Mouse (Mus musculus) stomach, embryonic 14.5 days (tissue): ENCODE results near the gene Mustn1. TPM values are rescaled to one million over a fixed set of nuclear protein-coding genes. Genes with fewer than 3 reads are reported as not detected.
A peak's percentile ranks its signal among the peaks of the same experiment; 100 is the strongest.

Source experiments
- ATAC-seq: fragments of 200-750 bp; cut with Nextera tagmentation; 2 replicates; pipeline ENCODE4 v1.8.0; 2017; ENCODE audit warnings: low read depth, moderate TSS enrichment; ENCODE audit not compliant: insufficient number of reproducible peaks, insufficient read depth, low FRiP score
- H3K27ac ChIP-seq: fragments of 300-500 bp; sonication (generic); 2 replicates; pipeline ENCODE4 v1.5.1; 2014; ENCODE audit warnings: mild to moderate bottlenecking, low read length, moderate library complexity, mixed read lengths
- H3K27me3 ChIP-seq: fragments of 300-500 bp; sonication (generic); 2 replicates; pipeline ENCODE4 v1.6.1; 2014; ENCODE audit warnings: low read length, control low read depth, mixed read lengths; ENCODE audit not compliant: control insufficient read depth, insufficient read depth
- H3K36me3 ChIP-seq: fragments of 300-500 bp; sonication (generic); 2 replicates; pipeline ENCODE4 v1.6.1; 2014; ENCODE audit warnings: mild to moderate bottlenecking, control low read depth, low read length, moderate library complexity, mixed read lengths; ENCODE audit not compliant: control insufficient read depth, insufficient read depth
- H3K4me1 ChIP-seq: fragments of 300-500 bp; sonication (generic); 2 replicates; pipeline ENCODE4 v1.6.1; 2014; ENCODE audit warnings: low read length, control low read depth, mixed read lengths; ENCODE audit not compliant: control insufficient read depth, insufficient read depth
- H3K4me2 ChIP-seq: fragments of 300-500 bp; sonication (generic); replicated peaks from 2 replicates; pipeline ENCODE4 v1.6.1; 2014; ENCODE audit warnings: low read depth, low read length, control low read depth
- H3K4me3 ChIP-seq: fragments of 300-500 bp; sonication (generic); 2 replicates; pipeline ENCODE4 v1.5.1; 2014; ENCODE audit warnings: low read depth, low read length, control low read depth
- H3K9ac ChIP-seq: fragments of 300-500 bp; sonication (generic); replicated peaks from 2 replicates; pipeline ENCODE4 v1.6.1; 2014; ENCODE audit warnings: low read depth, mild to moderate bottlenecking, control low read depth, low read length, moderate library complexity, mixed read lengths
- H3K9me3 ChIP-seq: fragments of 300-500 bp; sonication (generic); 2 replicates; pipeline ENCODE4 v1.6.1; 2016; ENCODE audit warnings: low read depth, low read length, control low read depth; ENCODE audit not compliant: control insufficient read depth
- WGBS: fragments of 180-500 bp; shearing (Covaris S2); extraction: QIAGEN DNeasy Blood & Tissue Kit; methylation state at CpG from one replicate; pipeline ENCODE4 v1.1.7; 2014; 5-methylcytosine and 5-hydroxymethylcytosine counted together
- polyA plus RNA-seq: library from polyadenylated mRNA; unstranded; fragments of >200 nt; fragmentation: Nextera tagmentation; extraction: Ambion mirVana; gene quantifications from 2 replicates; pipeline ENCODE4 v1.2.1, GENCODE M21; 2014

The Mustn1 gene
- polyA plus RNA-seq, 1 experiment from 2014 or later: 3.7 TPM

- H3K36me3 ChIP-seq: peaks cover 11% of the 10 kb centered on the region; the same call in 1 of the 2 replicates
- no peak overlapping the region for H3K9ac ChIP-seq
- no peaks in the 10 kb centered on the region for H3K27me3 ChIP-seq
- 35% methylated on average over 16 of the region's 16 CpGs for WGBS
- H3K9me3 ChIP-seq: no peaks in the 10 kb centered on the region
- H3K4me2 ChIP-seq: 0 out of 2 replicates have a peak overlapping the region, but pooled peaks have one; percentile 18
- H3K4me1 ChIP-seq: peaks cover 10% of the 10 kb centered on the region
- ATAC-seq: peak; percentile 43; the same call in 1 of the 2 replicates
- no peak overlapping the region for H3K4me3 ChIP-seq
- 0 out of 2 replicates have a peak overlapping the region, but pooled peaks have one; percentile 44 for H3K27ac ChIP-seq
Measured at GRCm38 (mm10) chr14:30861421-30862125, 17.4 kb upstream of the Mustn1 start.

- Histone ChIP-seq H3K9me3 (no peaks in the 10 kb centered on the region), H3K27me3 (no peaks in the 10 kb centered on the region), H3K36me3 (peaks cover 11% of the 10 kb centered on the region; the same call in 1 of the 2 replicates), H3K4me3 (no peak overlapping the region), H3K4me1 (peaks cover 10% of the 10 kb centered on the region), H3K27ac (no peak overlapping the region), H3K9ac (no peak overlapping the region), H3K4me2 (no peak overlapping the region)
- WGBS: 76% methylated on average over 9 of the region's 9 CpGs
- no peak for ATAC-seq
Measured at GRCm38 (mm10) chr14:30862368-30862767, 16.6 kb upstream of the Mustn1 start.

GRCm38 (mm10) chr14:30865311-30865710, 13.7 kb upstream of the Mustn1 start:
- Histone ChIP-seq H3K9ac (no peak overlapping the region), H3K4me1 (peaks cover 14% of the 10 kb centered on the region)
- 79% methylated on average over 3 of the region's 3 CpGs for WGBS

GRCm38 (mm10) chr14:30867042-30867441, 12.0 kb upstream of the Mustn1 start:
- Histone ChIP-seq H3K27me3 (no peaks in the 10 kb centered on the region), H3K9ac (no peak overlapping the region), H3K4me1 (peaks cover 7% of the 10 kb centered on the region; the same call in 1 of the 2 replicates), H3K27ac (no peak overlapping the region), H3K36me3 (peaks cover 13% of the 10 kb centered on the region; the same call in 1 of the 2 replicates), H3K4me2 (no peak overlapping the region), H3K4me3 (no peak overlapping the region), H3K9me3 (no peaks in the 10 kb centered on the region)
- ATAC-seq: no peak
- 26% methylated on average over 5 of the region's 5 CpGs for WGBS

More at GRCm38 (mm10) chr14:30865311-30865710, 13.7 kb upstream of the Mustn1 start:
- H3K4me3 ChIP-seq: no peak overlapping the region
- 0 out of 2 replicates have a peak, but pooled peaks have one; percentile 18 for ATAC-seq
- no peak overlapping the region for H3K27ac ChIP-seq
- no peaks in the 10 kb centered on the region for H3K27me3 ChIP-seq
- H3K9me3 ChIP-seq: no peaks in the 10 kb centered on the region
- H3K4me2 ChIP-seq: no peak overlapping the region
- H3K36me3 ChIP-seq: peaks cover 13% of the 10 kb centered on the region; the same call in 1 of the 2 replicates

- no peak for ATAC-seq
- no peaks in the 10 kb centered on the region for H3K9me3 ChIP-seq
- no peak overlapping the region for H3K4me2 ChIP-seq
- H3K36me3 ChIP-seq: peaks cover 16% of the 10 kb centered on the region; the same call in 1 of the 2 replicates
- no peak overlapping the region for H3K9ac ChIP-seq
- H3K4me1 ChIP-seq: peaks cover 7% of the 10 kb centered on the region; the same call in 1 of the 2 replicates
- WGBS: 88% methylated on average over 10 of the region's 10 CpGs
- peak overlapping the region; percentile 84; the same call in 1 of the 2 replicates for H3K27ac ChIP-seq
- no peaks in the 10 kb centered on the region for H3K27me3 ChIP-seq
- H3K4me3 ChIP-seq: no peak overlapping the region
Measured at GRCm38 (mm10) chr14:30868826-30869225, 10.2 kb upstream of the Mustn1 start.

GRCm38 (mm10) chr14:30869391-30869801, 9.6 kb upstream of the Mustn1 start:
- peaks cover 20% of the 10 kb centered on the region; the same call in 1 of the 2 replicates for H3K36me3 ChIP-seq
- peak overlapping the region; percentile 84 for H3K27ac ChIP-seq
- 83% methylated on average over 8 of the region's 8 CpGs for WGBS
- no peaks in the 10 kb centered on the region for H3K9me3 ChIP-seq
- no peak overlapping the region for H3K4me2 ChIP-seq
- no peak overlapping the region for H3K9ac ChIP-seq
- peaks cover 7% of the 10 kb centered on the region; the same call in 1 of the 2 replicates for H3K4me1 ChIP-seq
- H3K4me3 ChIP-seq: no peak overlapping the region
- ATAC-seq: no peak
- no peaks in the 10 kb centered on the region for H3K27me3 ChIP-seq

GRCm38 (mm10) chr14:30870206-30871147, 8.5 kb upstream of the Mustn1 start:
- H3K9me3 ChIP-seq: no peaks in the 10 kb centered on the region
- peak overlapping the region; percentile 84 for H3K27ac ChIP-seq
- WGBS: 65% methylated on average over 25 of the region's 25 CpGs
- peak; percentile 12; the same call in 1 of the 2 replicates for ATAC-seq
- H3K4me2 ChIP-seq: no peak overlapping the region
- no peak overlapping the region for H3K4me3 ChIP-seq
- H3K27me3 ChIP-seq: no peaks in the 10 kb centered on the region
- H3K9ac ChIP-seq: no peak overlapping the region
- peaks cover 16% of the 10 kb centered on the region; the same call in 1 of the 2 replicates for H3K36me3 ChIP-seq
- H3K4me1 ChIP-seq: peaks cover 7% of the 10 kb centered on the region; the same call in 1 of the 2 replicates
